ENCODE assay signal across 16 mouse cellular contexts in genomic region chr11:33112407-33112806, GRCm38 (mm10). TPM values are rescaled to one million over a fixed set of nuclear protein-coding genes. Genes with fewer than 3 reads are reported as not detected.
DNase-seq lines count a peak whose midpoint lies in the region; ATAC-seq and TF ChIP-seq lines count a peak whose summit lies in the region.
"Had no signal": no experiment of that assay in that cellular context is flagged by ENCODE, and none has a peak within 500 bp of the region (broad histone marks: within the 10 kb centered on the region; RNA-seq: fewer than 3 reads in every experiment).

No protein-coding gene starts in this region.

- WGBS in hindbrain, postnatal 0 days: 19% methylated on average over 1 of the region's 1 CpGs
- WGBS in hindbrain, embryonic 14.5 days: 25% methylated on average over 1 of the region's 1 CpGs
- 0% methylated on average over 1 of the region's 1 CpGs for WGBS in limb, embryonic 13.5 days
- 26% methylated on average over 1 of the region's 1 CpGs for WGBS in intestine, postnatal 0 days

- H3K27ac ChIP-seq in hindbrain, postnatal 0 days: no peak overlapping the region
- H3K27ac ChIP-seq in hindbrain, embryonic 14.5 days: no peak overlapping the region
- peak overlapping the region; percentile 33 for H3K27ac ChIP-seq in limb, embryonic 13.5 days
- H3K27ac ChIP-seq in intestine, postnatal 0 days (ENCODE audit: low read depth, low read length): no peak overlapping the region
- H3K27ac ChIP-seq: heart, adult 2 months; hindbrain, embryonic 13.5 days had no signal

- no peaks in the 10 kb centered on the region for H3K36me3 ChIP-seq in hindbrain, postnatal 0 days (ENCODE audit: insufficient read depth, low read length)
- H3K36me3 ChIP-seq in hindbrain, embryonic 14.5 days (replicated peaks; ENCODE audit: control insufficient read depth, insufficient read depth): no peaks in the 10 kb centered on the region
- peaks cover 11% of the 10 kb centered on the region for H3K36me3 ChIP-seq in limb, embryonic 13.5 days
- H3K36me3 ChIP-seq in intestine, postnatal 0 days (ENCODE audit: control insufficient read depth, insufficient read depth): no peaks in the 10 kb centered on the region
- H3K36me3 ChIP-seq: G1E had no signal

- no peak for TF ChIP-seq CTCF in hindbrain, postnatal 0 days (IDR thresholded peaks at IDR 0.05; ENCODE audit: low read depth)
- no peak for TF ChIP-seq CTCF in intestine, postnatal 0 days (IDR thresholded peaks at IDR 0.05; ENCODE audit: low read depth)

- no peaks in the 10 kb centered on the region for H3K27me3 ChIP-seq in hindbrain, postnatal 0 days (ENCODE audit: insufficient read depth, low read length)
- no peaks in the 10 kb centered on the region for H3K27me3 ChIP-seq in hindbrain, embryonic 14.5 days (ENCODE audit: control insufficient read depth, insufficient read depth, low read length)
- H3K27me3 ChIP-seq in limb, embryonic 13.5 days: peaks cover 8% of the 10 kb centered on the region; the same call in 1 of the 2 replicates
- no peaks in the 10 kb centered on the region for H3K27me3 ChIP-seq in intestine, postnatal 0 days (replicated peaks; ENCODE audit: control insufficient read depth, insufficient read depth, low read length)

- H3K9me3 ChIP-seq in hindbrain, postnatal 0 days (ENCODE audit: low read length): no peaks in the 10 kb centered on the region
- H3K9me3 ChIP-seq in hindbrain, embryonic 14.5 days (ENCODE audit: control insufficient read depth, low read length): no peaks in the 10 kb centered on the region; the same call in 1 of the 2 replicates
- no peaks in the 10 kb centered on the region for H3K9me3 ChIP-seq in limb, embryonic 13.5 days
- no peaks in the 10 kb centered on the region for H3K9me3 ChIP-seq in intestine, postnatal 0 days (ENCODE audit: control insufficient read depth)
- H3K9me3 ChIP-seq: G1E; hindbrain, embryonic 13.5 days had no signal

- ATAC-seq in hindbrain, postnatal 0 days: peak; percentile 63; the same call in 1 of the 2 replicates
- ATAC-seq in hindbrain, embryonic 14.5 days (ENCODE audit: low FRiP score): no peak
- ATAC-seq in limb, embryonic 13.5 days (ENCODE audit: low FRiP score, low read depth): peak; percentile 53
- ATAC-seq in intestine, postnatal 0 days: no peak

- peak; percentile 59 for DNase-seq in hindbrain, postnatal 0 days (ENCODE audit: low spot score)
- no peak for DNase-seq in hindbrain, embryonic 14.5 days (ENCODE audit: low spot score)
- DNase-seq in cerebellum, adult 11 months: peak; percentile 44
- DNase-seq in cerebellum, adult 9-11 months: peak; percentile 72
- no peak for DNase-seq in urinary bladder, postnatal 36 days (ENCODE audit: low spot score in 2 of 2)
- DNase-seq: adrenal gland, postnatal 10 days; heart, adult 2 months; kidney, adult 8-10 months; right cerebral cortex, postnatal 4 days had no signal

- no peaks in the 10 kb centered on the region for H3K4me1 ChIP-seq in hindbrain, postnatal 0 days (ENCODE audit: insufficient read depth, low read length)
- H3K4me1 ChIP-seq in hindbrain, embryonic 14.5 days (replicated peaks; ENCODE audit: control insufficient read depth, insufficient read depth, low read length): no peaks in the 10 kb centered on the region
- peaks cover 19% of the 10 kb centered on the region for H3K4me1 ChIP-seq in limb, embryonic 13.5 days
- H3K4me1 ChIP-seq in intestine, postnatal 0 days (replicated peaks; ENCODE audit: control insufficient read depth, insufficient read depth, low read length): no peaks in the 10 kb centered on the region
- H3K4me1 ChIP-seq: hindbrain, embryonic 13.5 days had no signal

- H3K4me3 ChIP-seq in hindbrain, postnatal 0 days (ENCODE audit: low read length): no peak overlapping the region
- H3K4me3 ChIP-seq in hindbrain, embryonic 14.5 days (replicated peaks; ENCODE audit: low read length): no peak overlapping the region
- no peak overlapping the region for H3K4me3 ChIP-seq in limb, embryonic 13.5 days
- H3K4me3 ChIP-seq in intestine, postnatal 0 days (ENCODE audit: low read depth, low read length): no peak overlapping the region
- H3K4me3 ChIP-seq: heart, adult 2 months; hindbrain, embryonic 13.5 days had no signal

- H3K9ac ChIP-seq in hindbrain, postnatal 0 days (replicated peaks; ENCODE audit: low read length): no peak overlapping the region
- no peak overlapping the region for H3K9ac ChIP-seq in hindbrain, embryonic 14.5 days
- no peak overlapping the region for H3K9ac ChIP-seq in limb, embryonic 13.5 days
- no peak overlapping the region for H3K9ac ChIP-seq in intestine, postnatal 0 days (ENCODE audit: low read depth, low read length)
- H3K9ac ChIP-seq: hindbrain, embryonic 13.5 days had no signal

- no peak overlapping the region for H3K4me2 ChIP-seq in hindbrain, postnatal 0 days (ENCODE audit: low read depth, low read length)
- H3K4me2 ChIP-seq in hindbrain, embryonic 14.5 days (replicated peaks): no peak overlapping the region
- no peak overlapping the region for H3K4me2 ChIP-seq in limb, embryonic 13.5 days (replicated peaks)
- no peak overlapping the region for H3K4me2 ChIP-seq in intestine, postnatal 0 days (replicated peaks; ENCODE audit: low read depth)
- H3K4me2 ChIP-seq: hindbrain, embryonic 13.5 days had no signal

RNA-seq across cellular contexts. Expression of gene Fgf18, which starts 34.8 kb away (rescaled TPM):
- total RNA-seq in hindbrain, postnatal 0 days (2014; rRNA removed): 6.3 and 10.1 TPM in 2 replicates
- polyA plus RNA-seq in hindbrain, postnatal 0 days (2015; fragmentation: Nextera tagmentation; extraction: Ambion mirVana): 10.0 and 10.3 TPM in 2 replicates
- 9.0 and 10.1 TPM in 2 replicates for polyA plus RNA-seq in hindbrain, embryonic 14.5 days (2014; fragmentation: Nextera tagmentation; extraction: Ambion mirVana)
- polyA plus RNA-seq in limb, embryonic 13.5 days (2015; fragmentation: Nextera tagmentation; extraction: Ambion mirVana): 17.0 and 18.8 TPM in 2 replicates
- 1.1 TPM in 2 replicates for polyA plus RNA-seq in intestine, postnatal 0 days (2015; fragmentation: Nextera tagmentation; extraction: Ambion mirVana)
- total RNA-seq: G1E; liver, adult 2 months; megakaryocyte progenitor cell, adult 5-6 weeks; monocyte, adult 5-6 weeks had no signal
- polyA plus RNA-seq: G1E; liver, adult 2 months had no signal

RNA-seq across cellular contexts. Expression of gene Npm1, which starts 50.6 kb away (rescaled TPM):
- 143 and 182 TPM in 2 replicates for total RNA-seq in hindbrain, postnatal 0 days (2014; rRNA removed)
- 395 and 396 TPM in 2 replicates for polyA plus RNA-seq in hindbrain, postnatal 0 days (2015; fragmentation: Nextera tagmentation; extraction: Ambion mirVana)
- 418 and 450 TPM in 2 replicates for polyA plus RNA-seq in hindbrain, embryonic 14.5 days (2014; fragmentation: Nextera tagmentation; extraction: Ambion mirVana)
- polyA plus RNA-seq in limb, embryonic 13.5 days (2015; fragmentation: Nextera tagmentation; extraction: Ambion mirVana): 1,176 and 1,233 TPM in 2 replicates
- 296 and 303 TPM in 2 replicates for polyA plus RNA-seq in intestine, postnatal 0 days (2015; fragmentation: Nextera tagmentation; extraction: Ambion mirVana)

Comparison
In these comparisons a context has a peak if more than half of its experiments do, and no peak if none do; other contexts are left out.
1. ATAC-seq: peak in hindbrain, postnatal 0 days (single experiment) and limb, embryonic 13.5 days (single experiment); none in hindbrain, embryonic 14.5 days (single experiment) and intestine, postnatal 0 days (single experiment).
2. DNase-seq: peak in hindbrain, postnatal 0 days (single experiment), cerebellum, adult 11 months (single experiment) and cerebellum, adult 9-11 months (single experiment); none in hindbrain, embryonic 14.5 days (single experiment) and urinary bladder, postnatal 36 days (0 of 2).